Mouse (Mus musculus): Measurements from ENCODE around the gene Shisal2a. TPM values are rescaled to one million over a fixed set of nuclear protein-coding genes. Genes with fewer than 3 reads are reported as not detected.

Shisal2a gene
- not detected for total RNA-seq (2018; cell fraction: chromatin; rRNA removed)
- under 1 TPM in 1 of 26 experiments, not detected in 25; 0.28 TPM for total RNA-seq (2018; cell fraction: cytosol; rRNA removed)
- total RNA-seq (2018; cell fraction: nucleus; rRNA removed), result not detected
- polyA plus RNA-seq (2018), result not detected in 3 replicates

DNA sequence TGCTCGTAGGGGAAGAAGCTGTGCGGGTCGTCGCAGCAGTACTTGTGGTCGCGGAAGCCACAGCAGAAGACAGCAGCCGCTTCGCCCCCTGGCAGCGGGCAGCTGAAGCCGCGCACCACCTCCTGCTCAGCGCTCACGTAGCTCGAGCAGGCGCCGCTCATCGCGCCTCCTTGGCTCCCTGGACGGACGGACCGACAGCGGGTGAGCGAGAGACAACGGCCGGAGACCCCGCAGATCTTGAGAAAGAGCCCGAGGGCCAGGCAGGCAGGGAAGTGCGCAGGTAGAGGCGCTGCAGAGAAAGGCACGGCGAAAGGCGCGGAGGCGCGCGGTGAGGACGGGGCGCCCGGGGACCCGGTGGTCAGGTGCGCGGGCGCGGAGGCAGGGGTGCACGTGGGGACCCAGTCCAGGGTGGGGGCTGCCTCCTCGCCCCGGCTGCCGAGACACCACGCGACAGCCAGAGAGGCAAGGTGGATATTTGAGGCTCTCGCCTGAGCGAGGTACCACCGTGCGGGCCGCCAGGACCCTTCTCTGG lies at the start of gene Shisal2a:
Shisal2a (minus strand) TSS at position 167 of the 532 bp plus-strand sequence.
- Histone ChIP-seq H3K27ac (no peak within 1 kb of the TSS), H3K79me2 (ENCODE audit: inconsistent target) (no peaks in the 10 kb centered on the region), H3K36me3 (ENCODE audit: inconsistent target) (no peaks in the 10 kb centered on the region), H3K4me3 (ENCODE audit: inconsistent target) (no peak within 1 kb of the TSS)
- 7% methylated on average over 52 of the region's 55 CpGs for WGBS (ENCODE audit: missing documents)

DNA sequence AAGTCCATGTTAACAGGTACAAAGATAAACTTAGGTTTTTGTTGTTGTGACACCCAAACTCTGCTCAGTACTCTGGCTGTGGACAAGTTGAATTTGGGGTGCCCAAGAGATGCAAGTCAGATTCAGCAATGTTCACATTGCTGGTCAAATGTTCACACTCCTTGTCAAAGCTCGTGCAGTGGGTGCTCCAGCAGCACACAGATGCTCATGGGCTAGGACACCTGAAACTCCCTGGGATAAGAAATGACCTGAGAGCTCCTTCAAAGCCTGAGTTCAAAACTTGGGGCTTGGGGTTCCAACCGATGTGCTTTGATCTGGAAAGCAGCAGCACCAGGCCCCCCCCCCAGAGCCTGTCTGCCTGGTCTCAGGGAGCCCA lies 48.4 kb upstream of the Shisal2a start:
- Histone ChIP-seq H3K36me3 (ENCODE audit: inconsistent target) (no peaks in the 10 kb centered on the region), H3K4me3 (ENCODE audit: inconsistent target) (no peak overlapping the region), H3K27ac (no peak overlapping the region), H3K79me2 (ENCODE audit: inconsistent target) (no peaks in the 10 kb centered on the region)
- 91% methylated on average over 2 of the region's 2 CpGs for whole genome bisulfite sequencing (ENCODE audit: missing documents)

DNA sequence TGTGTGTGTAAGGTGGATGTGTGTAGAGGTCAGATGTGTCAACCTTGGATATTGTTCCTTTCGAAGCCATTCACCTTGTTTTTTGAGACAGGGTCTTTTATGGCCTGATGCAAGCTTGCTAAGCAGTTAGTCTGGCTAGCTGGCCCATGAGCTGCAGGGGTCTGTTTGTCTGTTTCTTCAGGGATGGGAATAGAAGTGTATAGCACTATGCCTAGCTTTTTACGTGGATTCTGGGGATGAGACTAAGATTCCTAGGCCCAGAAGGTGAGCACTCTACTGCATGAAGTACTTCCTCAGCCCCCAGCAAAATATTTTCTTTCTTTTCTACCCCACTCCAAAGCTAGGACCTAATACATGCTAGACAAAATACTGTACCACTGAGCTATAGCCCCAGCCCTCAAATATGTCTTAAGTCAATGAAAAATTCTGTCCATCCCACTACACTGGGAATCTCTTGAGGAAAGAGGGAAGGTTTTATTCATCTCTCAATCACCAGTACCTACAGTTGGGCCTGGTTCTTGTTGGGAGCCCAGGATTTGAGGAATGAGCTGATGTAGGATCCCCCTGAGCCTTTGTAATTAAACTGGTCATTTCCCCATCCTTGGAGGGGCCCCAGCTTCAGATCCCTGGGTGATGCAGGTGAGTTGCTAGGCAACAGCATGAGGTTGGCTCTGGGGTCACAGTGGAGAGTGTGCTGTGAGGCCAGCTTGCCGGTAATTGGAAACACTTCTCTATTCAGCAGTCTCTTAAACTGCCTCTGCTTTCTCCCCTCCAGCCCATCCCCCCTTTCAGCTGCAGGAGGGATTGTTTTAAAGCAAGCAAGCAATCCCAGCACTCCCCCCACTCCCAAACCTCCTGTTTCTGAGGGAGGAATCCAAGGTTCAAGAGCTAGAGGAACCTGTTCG lies 47.8 kb upstream of the Shisal2a start:
- WGBS (ENCODE audit: missing documents), result 84% methylated on average over 4 of the region's 4 CpGs
- no peaks in the 10 kb centered on the region for H3K36me3 ChIP-seq (ENCODE audit: inconsistent target)
- no peak overlapping the region for H3K4me3 ChIP-seq (ENCODE audit: inconsistent target)
- no peak overlapping the region for H3K27ac ChIP-seq
- H3K79me2 ChIP-seq (ENCODE audit: inconsistent target), result no peaks in the 10 kb centered on the region

DNA sequence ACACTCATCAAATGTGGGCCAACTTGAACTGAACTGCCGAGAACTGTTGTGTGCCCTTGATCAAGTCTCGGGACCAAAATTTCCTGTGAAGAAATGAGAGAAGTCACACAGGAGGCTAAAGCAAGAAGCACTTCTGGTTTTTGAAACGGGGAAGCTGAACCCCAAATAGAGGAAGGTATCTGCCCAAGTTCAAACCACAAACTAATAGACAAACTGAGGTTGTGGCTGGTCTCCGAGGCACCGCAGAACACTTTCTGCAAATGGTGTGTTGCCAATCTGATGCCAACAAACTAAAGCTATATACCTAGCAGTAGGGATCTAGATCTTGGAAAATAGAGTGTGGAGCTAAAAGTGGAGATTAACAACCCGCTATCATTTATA lies 45.2 kb upstream of the Shisal2a start:
- H3K4me3 ChIP-seq (ENCODE audit: inconsistent target), result no peak overlapping the region
- no peaks in the 10 kb centered on the region for H3K36me3 ChIP-seq (ENCODE audit: inconsistent target)
- no peaks in the 10 kb centered on the region for H3K79me2 ChIP-seq (ENCODE audit: inconsistent target)
- H3K27ac ChIP-seq, result no peak overlapping the region
- WGBS (ENCODE audit: missing documents), result 2% methylated on average over 5 of the region's 6 CpGs

DNA sequence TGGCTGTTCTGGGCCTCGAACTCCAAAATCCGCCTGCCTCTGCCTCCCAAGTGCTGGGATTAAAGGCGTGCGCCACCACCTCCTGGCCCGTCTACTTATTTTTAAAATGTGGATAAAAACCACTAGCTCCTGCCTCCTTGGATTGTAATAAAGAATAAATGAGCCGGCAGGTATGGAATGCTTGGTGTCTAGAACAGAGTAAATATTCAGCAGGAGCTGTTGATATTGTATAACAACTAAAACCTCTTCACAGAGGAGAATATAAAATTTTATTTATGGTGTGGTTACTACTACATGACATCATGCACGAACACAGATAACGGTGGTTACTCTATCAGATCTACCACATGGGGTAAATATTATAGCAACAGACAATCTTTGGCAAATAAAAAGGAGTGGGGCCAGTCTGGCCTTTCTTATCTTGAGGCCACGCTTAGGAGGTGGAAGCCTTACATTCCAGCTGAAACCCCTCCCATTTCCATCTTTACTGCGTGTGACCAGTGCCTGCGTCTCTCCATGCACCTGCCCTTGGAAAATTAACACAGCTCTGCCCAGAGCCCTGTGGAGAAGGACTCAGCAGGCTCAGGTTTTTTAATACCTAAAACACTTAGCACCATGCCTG lies 44.7 kb upstream of the Shisal2a start:
- Histone ChIP-seq H3K27ac (no peak overlapping the region), H3K36me3 (ENCODE audit: inconsistent target) (no peaks in the 10 kb centered on the region), H3K79me2 (ENCODE audit: inconsistent target) (no peaks in the 10 kb centered on the region), H3K4me3 (ENCODE audit: inconsistent target) (no peak overlapping the region)
- 62% methylated on average over 9 of the region's 11 CpGs for WGBS (ENCODE audit: missing documents)

DNA sequence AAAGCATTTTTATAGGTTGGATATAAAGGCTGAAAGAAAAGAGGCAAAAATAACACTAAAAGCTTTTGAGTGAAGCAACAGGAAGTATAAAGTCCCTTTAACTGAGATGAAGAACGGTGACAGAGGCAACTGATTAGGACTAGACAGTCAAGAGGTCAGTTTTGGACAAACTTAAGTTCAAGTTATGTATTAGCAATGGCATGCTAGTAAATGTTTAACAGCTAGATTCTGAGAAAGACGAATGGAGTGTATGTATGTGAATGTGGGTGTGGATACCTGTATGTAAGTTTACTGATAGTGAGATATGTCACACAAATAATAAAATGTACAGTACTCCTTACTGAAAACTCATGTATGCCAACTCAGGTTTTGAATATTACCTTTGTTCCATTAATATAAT lies 41.4 kb upstream of the Shisal2a start:
- no peak overlapping the region for H3K4me3 ChIP-seq (ENCODE audit: inconsistent target)

DNA sequence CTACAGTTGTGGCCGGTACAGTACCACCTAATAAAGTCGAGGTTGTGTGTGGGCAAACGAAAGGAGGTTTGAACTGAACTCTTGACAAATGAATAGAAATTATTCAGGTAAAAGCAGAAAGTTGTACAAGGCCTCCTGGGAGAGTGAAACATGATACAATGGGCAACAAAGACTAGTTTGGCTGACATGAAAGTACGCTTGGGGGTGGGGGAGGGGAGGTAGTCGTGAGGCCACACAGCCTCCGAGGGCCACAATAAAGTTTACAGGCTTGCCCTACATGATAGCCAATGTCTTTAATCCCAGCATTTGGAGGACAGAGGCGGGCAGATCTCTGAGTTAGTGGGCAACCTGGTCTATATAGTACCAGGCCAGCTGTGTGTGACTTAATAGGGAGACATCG lies 24.5 kb upstream of the Shisal2a start:
- no peak overlapping the region for H3K4me3 ChIP-seq (ENCODE audit: inconsistent target)
- H3K79me2 ChIP-seq (ENCODE audit: inconsistent target), result no peaks in the 10 kb centered on the region
- no peak overlapping the region for H3K27ac ChIP-seq
- WGBS (ENCODE audit: missing documents), result 80% methylated on average over 7 of the region's 8 CpGs
- no peaks in the 10 kb centered on the region for H3K36me3 ChIP-seq (ENCODE audit: inconsistent target)

More for the DNA sequence above, 41.4 kb upstream of the Shisal2a start:
- Histone ChIP-seq H3K36me3 (ENCODE audit: inconsistent target) (no peaks in the 10 kb centered on the region), H3K27ac (no peak overlapping the region), H3K79me2 (ENCODE audit: inconsistent target) (no peaks in the 10 kb centered on the region)
- WGBS (ENCODE audit: missing documents), result 65% methylated on average over 2 of the region's 2 CpGs

DNA sequence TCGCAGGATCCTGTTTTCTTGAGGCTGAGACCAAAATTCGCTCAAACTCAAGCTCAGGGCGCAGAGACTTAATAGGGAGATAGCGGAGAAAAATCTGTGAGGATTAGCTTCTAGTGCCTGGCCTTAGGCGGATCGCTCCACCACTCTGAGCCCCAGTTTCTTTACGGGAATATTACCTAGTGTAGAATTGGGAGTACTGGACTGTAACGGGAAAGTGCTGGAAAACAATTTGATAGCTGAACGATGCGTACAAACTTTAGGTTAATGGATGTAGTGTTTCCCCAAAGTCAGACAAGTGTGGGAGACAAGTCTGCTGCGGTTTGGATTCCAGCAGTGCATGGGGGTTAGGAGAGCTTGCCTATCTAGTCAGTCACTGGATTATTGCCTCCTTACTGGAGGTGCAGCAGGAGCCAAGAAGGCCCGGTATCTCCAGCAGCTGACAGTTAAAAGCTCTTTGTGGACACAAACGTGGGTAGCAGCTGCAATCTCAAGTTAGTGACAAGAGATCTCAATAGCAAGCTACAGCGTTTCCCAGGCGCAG lies 23.8 kb upstream of the Shisal2a start, which contains the start of gene Gpx7:
Gpx7 (minus strand) TSS at position 101 of the 541 bp plus-strand sequence.
- no peak within 1 kb of the TSS for H3K27ac ChIP-seq
- no peaks in the 10 kb centered on the region for H3K79me2 ChIP-seq (ENCODE audit: inconsistent target)
- no peak within 1 kb of the TSS for H3K4me3 ChIP-seq (ENCODE audit: inconsistent target)
- WGBS (ENCODE audit: missing documents), result 50% methylated on average over 15 of the region's 15 CpGs
- no peaks in the 10 kb centered on the region for H3K36me3 ChIP-seq (ENCODE audit: inconsistent target)

DNA sequence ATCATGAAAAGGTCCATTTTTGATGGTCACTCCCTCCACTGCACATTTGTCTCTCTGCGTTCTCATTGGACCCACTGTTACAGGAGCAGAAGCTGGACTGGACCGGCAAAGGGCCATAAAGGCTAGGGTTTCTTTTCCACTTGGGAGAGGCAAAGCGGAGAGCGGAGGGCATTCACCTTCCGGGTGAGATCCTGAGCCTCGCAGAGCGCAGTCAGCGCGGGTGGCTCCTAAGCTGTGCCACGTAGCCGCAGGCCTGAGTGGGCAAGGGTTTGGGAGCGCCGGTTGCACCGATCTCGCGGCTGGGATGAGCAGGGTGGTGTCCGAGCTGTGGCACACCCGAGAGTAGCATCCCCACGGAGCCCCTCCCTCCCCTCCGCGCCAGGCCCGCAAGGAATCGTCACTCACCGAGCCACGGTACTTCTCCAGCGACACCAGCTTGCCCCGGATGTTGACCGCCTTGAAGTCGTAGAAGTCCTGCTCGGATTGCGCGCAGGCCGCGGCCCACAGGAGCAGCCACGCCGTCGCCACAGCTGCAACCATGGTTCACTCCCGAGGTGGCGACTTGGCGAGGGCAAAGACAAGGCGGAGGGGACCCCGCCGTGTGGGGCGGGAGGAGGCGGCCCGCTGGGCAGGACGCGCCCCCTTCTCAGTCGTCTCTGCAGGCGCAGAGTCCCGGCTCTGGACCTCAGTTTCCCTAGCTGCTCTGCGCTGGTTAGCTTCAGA lies 23.1 kb upstream of the Shisal2a start:
- no peak overlapping the region for H3K4me3 ChIP-seq (ENCODE audit: inconsistent target)
- no peak overlapping the region for H3K27ac ChIP-seq
- no peaks in the 10 kb centered on the region for H3K36me3 ChIP-seq (ENCODE audit: inconsistent target)
- WGBS (ENCODE audit: missing documents), result 12% methylated on average over 52 of the region's 52 CpGs
- no peaks in the 10 kb centered on the region for H3K79me2 ChIP-seq (ENCODE audit: inconsistent target)

DNA sequence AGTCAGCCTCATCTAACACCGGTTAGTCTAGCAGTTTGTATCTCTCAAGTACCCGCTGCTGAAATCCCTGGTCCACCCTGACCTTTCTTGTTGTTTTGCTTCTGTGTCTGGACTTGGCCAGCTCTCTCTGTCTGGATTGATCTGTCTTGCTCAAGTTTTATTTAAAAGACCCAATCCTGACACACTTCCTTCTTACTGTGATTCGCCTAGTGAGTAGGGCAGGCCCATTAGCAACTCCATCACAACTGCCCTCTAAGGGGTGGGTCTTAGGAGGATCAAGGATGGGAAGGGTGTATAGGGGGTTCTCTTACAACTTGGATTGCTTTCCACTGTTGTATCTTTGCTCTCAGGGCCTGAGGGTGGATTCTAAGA lies 22.6 kb upstream of the Shisal2a start:
- Histone ChIP-seq H3K27ac (no peak overlapping the region), H3K79me2 (ENCODE audit: inconsistent target) (no peaks in the 10 kb centered on the region), H3K4me3 (ENCODE audit: inconsistent target) (no peak overlapping the region), H3K36me3 (ENCODE audit: inconsistent target) (no peaks in the 10 kb centered on the region)
- WGBS (ENCODE audit: missing documents), result 100% methylated on average over 3 of the region's 3 CpGs

DNA sequence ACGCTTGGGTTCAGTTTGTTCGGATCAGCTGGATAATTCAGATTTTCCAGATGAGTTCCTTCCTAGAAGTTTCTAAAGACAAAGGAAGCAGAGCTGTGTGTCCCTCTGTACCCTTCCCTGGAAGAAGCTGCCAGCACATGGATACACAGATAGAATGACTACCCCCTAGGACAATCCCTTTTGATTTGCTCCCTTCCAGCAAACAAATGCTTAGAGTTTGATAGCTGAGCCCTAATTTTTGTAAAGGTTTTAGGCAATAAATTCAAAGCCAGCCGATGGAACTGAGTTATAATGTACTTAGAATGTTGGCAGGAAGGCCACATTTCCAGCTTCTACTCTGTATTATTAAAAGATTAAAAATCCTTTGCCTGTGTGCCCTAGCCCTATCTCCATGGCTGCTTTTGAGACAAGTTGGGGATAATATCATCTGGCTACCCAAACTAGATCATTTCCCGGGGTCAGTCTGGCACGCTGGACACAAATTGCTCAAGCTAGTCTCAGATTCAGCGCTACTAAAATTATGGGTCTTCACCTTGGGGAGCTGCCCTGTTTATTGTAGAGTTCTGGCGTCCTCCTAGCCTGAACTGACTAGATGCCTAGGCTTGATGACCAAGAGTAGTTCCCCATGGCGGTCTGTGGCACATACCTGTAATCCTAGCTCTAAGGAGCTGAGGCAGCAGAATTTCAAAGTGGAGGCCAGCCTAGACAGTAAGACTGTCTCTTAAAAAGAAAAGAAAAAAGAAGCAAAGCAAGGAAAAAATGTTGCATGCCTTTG lies 20.9 kb upstream of the Shisal2a start:
- Histone ChIP-seq H3K79me2 (ENCODE audit: inconsistent target) (no peaks in the 10 kb centered on the region), H3K36me3 (ENCODE audit: inconsistent target) (no peaks in the 10 kb centered on the region), H3K27ac (no peak overlapping the region), H3K4me3 (ENCODE audit: inconsistent target) (no peak overlapping the region)
- WGBS (ENCODE audit: missing documents), result 92% methylated on average over 8 of the region's 8 CpGs

DNA sequence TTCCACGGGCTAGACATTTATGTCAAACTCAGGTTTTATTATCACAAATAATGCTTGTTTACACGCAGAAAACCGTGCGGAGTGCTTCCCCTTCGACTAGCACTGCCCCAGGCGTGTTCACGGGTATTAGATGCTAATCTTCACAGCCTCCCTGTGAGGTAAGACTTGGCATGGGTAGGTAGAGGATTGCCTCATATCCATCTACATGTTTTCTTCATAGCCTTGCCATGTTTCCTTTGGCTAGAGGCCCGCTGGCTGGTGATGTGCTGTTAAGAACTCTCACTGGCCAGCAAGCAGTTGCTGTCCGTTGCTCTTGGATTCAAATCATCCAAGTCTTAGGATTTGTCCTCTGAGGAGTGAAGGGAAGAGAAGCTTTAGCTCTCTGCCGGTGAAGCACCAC lies 17.2 kb upstream of the Shisal2a start:
- Histone ChIP-seq H3K27ac (no peak overlapping the region), H3K4me3 (ENCODE audit: inconsistent target) (no peak overlapping the region), H3K36me3 (ENCODE audit: inconsistent target) (no peaks in the 10 kb centered on the region), H3K79me2 (ENCODE audit: inconsistent target) (no peaks in the 10 kb centered on the region)
- WGBS (ENCODE audit: missing documents), result 94% methylated on average over 10 of the region's 10 CpGs

DNA sequence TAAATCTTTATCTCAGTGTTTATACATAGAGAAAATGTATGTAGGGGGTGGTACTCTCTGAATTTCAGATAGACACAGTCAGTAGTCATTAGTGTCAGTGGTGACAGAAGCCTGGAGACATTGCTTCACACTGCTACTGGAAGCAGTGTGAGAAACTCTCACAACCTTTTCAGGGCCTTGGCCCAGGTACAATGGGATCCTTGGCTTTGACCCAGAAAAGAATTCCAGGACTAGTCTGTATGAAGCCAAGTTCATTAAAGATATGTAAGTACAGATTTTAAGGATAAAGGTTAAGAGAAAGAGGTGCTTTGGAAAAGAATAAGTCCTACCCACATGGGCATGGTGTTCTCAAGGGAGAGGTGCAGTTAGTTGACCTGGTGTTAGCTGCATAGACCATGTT lies 11.1 kb upstream of the Shisal2a start:
- no peak overlapping the region for H3K4me3 ChIP-seq (ENCODE audit: inconsistent target)
- no peak overlapping the region for H3K27ac ChIP-seq
- no peaks in the 10 kb centered on the region for H3K79me2 ChIP-seq (ENCODE audit: inconsistent target)
- H3K36me3 ChIP-seq (ENCODE audit: inconsistent target), result no peaks in the 10 kb centered on the region

DNA sequence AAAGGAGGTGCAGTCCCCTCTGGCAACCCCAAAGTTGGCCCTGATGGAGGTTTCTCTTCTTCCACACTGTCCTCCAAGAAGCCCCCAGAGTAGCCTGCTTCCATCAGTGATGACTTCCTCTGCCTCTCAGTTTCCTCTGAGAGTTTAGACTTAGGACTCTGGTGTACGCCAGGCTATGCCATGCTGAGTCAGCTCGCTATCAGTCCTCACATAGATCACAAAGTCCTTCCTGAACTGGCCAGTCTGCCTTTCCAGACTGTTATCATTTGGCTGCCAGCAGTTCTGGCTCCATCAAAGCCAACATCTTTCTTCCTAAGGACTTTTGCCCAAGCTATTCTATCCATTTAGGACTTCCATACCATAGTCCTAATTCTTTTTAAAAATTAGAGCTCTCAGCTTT lies 9.4 kb upstream of the Shisal2a start:
- Histone ChIP-seq H3K27ac (no peak overlapping the region), H3K79me2 (ENCODE audit: inconsistent target) (no peaks in the 10 kb centered on the region), H3K36me3 (ENCODE audit: inconsistent target) (no peaks in the 10 kb centered on the region), H3K4me3 (ENCODE audit: inconsistent target) (no peak overlapping the region)
- WGBS (ENCODE audit: missing documents), result 66% methylated on average over 2 of the region's 2 CpGs
